Mouse (Mus musculus) bone marrow macrophage, adult 2 months (primary cell): ENCODE data around the gene Hspa2.

Source experiments
- CTCF ChIP-seq: IDR thresholded peaks from 2 replicates; pipeline ENCODE4 v1.5.1; 2012; ENCODE audit warnings: low read depth, mild to moderate bottlenecking, low read length, moderate library complexity
- POLR2A ChIP-seq: IDR thresholded peaks from 2 replicates; pipeline ENCODE4 v1.6.1; 2012; ENCODE audit warnings: mild to moderate bottlenecking, low read depth, low read length, borderline replicate concordance

DNA sequence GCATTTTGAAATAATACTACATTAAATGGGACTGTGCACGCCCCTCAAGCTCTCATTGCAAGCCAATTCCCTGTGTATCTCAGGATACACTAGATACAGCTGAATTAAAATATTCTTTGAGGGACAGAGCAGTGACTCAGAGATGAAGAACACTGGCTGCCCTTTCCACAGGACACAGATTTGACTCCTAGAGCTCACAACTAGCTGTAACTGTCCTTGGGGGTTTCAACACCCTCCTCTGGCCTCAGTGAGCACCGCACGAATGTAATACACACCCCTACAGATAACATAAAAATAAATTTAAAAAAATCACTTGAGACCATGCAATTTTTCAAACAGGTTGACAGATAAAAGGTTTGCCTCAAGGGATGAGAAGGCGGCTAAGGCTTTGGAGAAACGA lies 23.6 kb downstream of the Hspa2 start:
- TF ChIP-seq CTCF = no peak
- no peak for TF ChIP-seq POLR2A
